Mouse (Mus musculus) bone marrow, adult 2 months (tissue): ENCODE measurements at regions not wholly inside any gene's neighbourhood (a gene's known extent, or its start where the extent isn't known, plus 50 kb on each side); places are given as distances from the start of the nearest gene placed in this dataset.

ENCODE experiments used
- CTCF ChIP-seq: fragments of 200-500 bp; IDR thresholded peaks from 2 replicates; pipeline ENCODE4 v1.5.1; 2011; ENCODE audit warnings: low read length, control low read depth; ENCODE audit not compliant: control insufficient read depth, insufficient read depth
- POLR2A ChIP-seq: fragments of 200-500 bp; IDR thresholded peaks from 2 replicates; pipeline ENCODE4 v1.6.1; 2011; ENCODE audit warnings: low read depth, mild to moderate bottlenecking, control low read depth, low read length, borderline replicate concordance; ENCODE audit not compliant: control insufficient read depth

DNA sequence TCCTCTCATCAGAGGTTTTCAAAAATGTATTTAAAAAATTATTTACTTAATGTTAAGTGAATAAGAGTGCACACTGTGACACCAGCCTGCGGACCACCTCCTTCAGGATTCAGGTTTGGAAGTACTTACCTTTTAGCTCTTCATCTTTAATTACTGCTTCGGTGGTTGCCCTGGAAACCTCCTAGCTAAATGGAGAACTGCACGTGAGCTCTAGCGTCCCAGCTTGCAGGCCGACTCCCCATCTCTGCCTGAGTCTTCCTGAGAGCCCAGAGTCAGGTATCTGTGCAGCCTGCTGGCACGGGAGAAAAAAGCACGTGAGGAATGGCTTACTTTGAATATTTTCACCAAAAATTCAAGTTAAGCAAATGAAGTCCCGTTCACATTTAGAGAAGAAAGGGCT, 207.5 kb upstream of the Klf14 start:
- TF ChIP-seq CTCF (no peak), POLR2A (no peak)
